Mouse (Mus musculus): Measurements from ENCODE around the gene Exoc3l4. TPM values are rescaled to one million over a fixed set of nuclear protein-coding genes. Genes with fewer than 3 reads are reported as not detected.

The Exoc3l4 gene
- total RNA-seq, 2 experiments from 2014 or later, result 4.5 to 6.3 TPM

GRCm38 (mm10) chr12:111454021-111454420, 37.2 kb downstream of the Exoc3l4 start:
- no peak for TF ChIP-seq CTCF (conservative IDR thresholded peaks at IDR 0.05)
- DNase-seq (ENCODE audit: low spot score in 2 of 2), result no peak
- no peak overlapping the region for H3K27ac ChIP-seq

GRCm38 (mm10) chr12:111454543-111455280, 37.9 kb downstream of the Exoc3l4 start:
- H3K27ac ChIP-seq, result no peak overlapping the region
- no peak for TF ChIP-seq CTCF (conservative IDR thresholded peaks at IDR 0.05)
- H3K4me3 ChIP-seq, result no peak overlapping the region
- DNase-seq (ENCODE audit: low spot score in 2 of 2), result no peak

More at GRCm38 (mm10) chr12:111454021-111454420, 37.2 kb downstream of the Exoc3l4 start:
- no peak overlapping the region for H3K4me3 ChIP-seq

GRCm38 (mm10) chr12:111455311-111455846, 38.6 kb downstream of the Exoc3l4 start:
- DNase-seq (ENCODE audit: low spot score in 2 of 2), result no peak
- no peak overlapping the region for H3K27ac ChIP-seq
- no peak overlapping the region for H3K4me3 ChIP-seq
- TF ChIP-seq CTCF (conservative IDR thresholded peaks at IDR 0.05), result no peak

- no peak for DNase-seq (ENCODE audit: low spot score in 2 of 2)
- Histone ChIP-seq H3K27ac (no peak overlapping the region), H3K4me3 (no peak overlapping the region)
- TF ChIP-seq CTCF (conservative IDR thresholded peaks at IDR 0.05), result no peak
Observed at GRCm38 (mm10) chr12:111455860-111456259, 39.0 kb downstream of the Exoc3l4 start.

DNA sequence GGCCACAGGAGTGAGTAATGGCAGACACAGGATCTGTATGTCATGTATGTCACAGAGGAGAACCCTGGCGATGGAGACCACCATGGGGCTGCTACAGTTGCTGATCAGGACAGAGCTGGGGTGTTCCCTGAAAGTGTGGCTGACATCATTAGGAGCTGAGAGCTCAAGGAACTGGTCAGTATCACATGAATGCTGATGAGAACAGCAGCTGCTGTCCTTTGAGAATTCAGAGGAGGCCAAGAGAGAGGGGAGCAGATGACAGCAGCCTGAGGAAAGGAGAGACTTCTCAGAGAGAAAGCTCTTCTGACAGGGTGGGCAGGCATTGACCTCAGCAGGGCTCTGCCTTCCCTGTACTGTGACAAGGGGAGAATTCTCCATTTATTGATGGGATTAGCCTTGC, 40.9 kb downstream of the Exoc3l4 start:
- H3K4me3 ChIP-seq, result no peak overlapping the region
- H3K27ac ChIP-seq, result no peak overlapping the region
- no peak for TF ChIP-seq CTCF (conservative IDR thresholded peaks at IDR 0.05)
- DNase-seq (ENCODE audit: low spot score in 2 of 2), result no peak

DNA sequence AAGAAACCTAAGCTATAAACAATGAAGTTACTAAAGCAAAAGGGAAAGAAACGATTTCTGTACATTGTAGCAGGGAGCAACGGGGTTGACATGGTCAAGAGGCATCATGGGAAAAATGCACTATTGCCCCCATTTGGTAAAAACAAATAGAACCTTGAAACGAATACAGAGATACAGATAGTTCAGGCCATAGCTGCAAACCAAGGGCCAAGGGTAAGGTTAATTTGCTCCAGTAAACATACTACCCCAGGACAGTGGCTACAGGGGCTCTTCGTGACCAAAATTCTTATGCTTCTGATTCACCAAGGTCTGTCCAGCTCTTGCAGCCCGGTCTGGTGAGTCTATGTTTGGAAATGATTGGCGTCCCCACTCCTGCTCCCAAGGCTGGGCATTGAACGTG, 46.8 kb downstream of the Exoc3l4 start:
- H3K27ac ChIP-seq, result no peak overlapping the region
- no peak overlapping the region for H3K4me3 ChIP-seq
- DNase-seq (ENCODE audit: low spot score in 2 of 2), result no peak
- no peak for TF ChIP-seq CTCF (conservative IDR thresholded peaks at IDR 0.05)

GRCm38 (mm10) chr12:111466369-111466768, 49.6 kb downstream of the Exoc3l4 start:
- DNase-seq (ENCODE audit: low spot score in 2 of 2), result no peak
- TF ChIP-seq CTCF (conservative IDR thresholded peaks at IDR 0.05), result no peak
- no peak overlapping the region for H3K27ac ChIP-seq
- H3K4me3 ChIP-seq, result no peak overlapping the region

DNA sequence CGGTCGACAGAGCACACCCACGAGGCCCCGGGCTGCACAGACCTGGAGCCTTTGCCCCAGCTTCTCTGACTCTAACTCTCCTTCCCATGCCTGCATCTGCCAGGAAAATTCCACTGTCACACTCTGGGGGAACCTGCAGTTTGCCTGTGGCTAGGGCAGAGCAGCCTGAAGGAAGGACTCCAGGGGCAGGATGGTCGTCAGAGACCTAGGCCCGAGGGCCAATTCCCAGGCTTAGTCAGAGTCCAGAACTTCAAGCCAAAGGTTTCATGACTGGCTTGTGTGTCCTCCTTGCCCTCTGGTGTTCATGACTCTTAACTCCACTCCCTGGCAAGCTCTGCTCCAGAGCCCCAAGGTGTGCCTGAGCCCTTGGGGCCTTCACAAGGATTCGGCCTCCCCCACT, 51.4 kb downstream of the Exoc3l4 start:
- no peak for TF ChIP-seq CTCF (conservative IDR thresholded peaks at IDR 0.05)
- H3K4me3 ChIP-seq, result no peak overlapping the region
- H3K27ac ChIP-seq, result no peak overlapping the region
- no peak for DNase-seq (ENCODE audit: low spot score in 2 of 2)

DNA sequence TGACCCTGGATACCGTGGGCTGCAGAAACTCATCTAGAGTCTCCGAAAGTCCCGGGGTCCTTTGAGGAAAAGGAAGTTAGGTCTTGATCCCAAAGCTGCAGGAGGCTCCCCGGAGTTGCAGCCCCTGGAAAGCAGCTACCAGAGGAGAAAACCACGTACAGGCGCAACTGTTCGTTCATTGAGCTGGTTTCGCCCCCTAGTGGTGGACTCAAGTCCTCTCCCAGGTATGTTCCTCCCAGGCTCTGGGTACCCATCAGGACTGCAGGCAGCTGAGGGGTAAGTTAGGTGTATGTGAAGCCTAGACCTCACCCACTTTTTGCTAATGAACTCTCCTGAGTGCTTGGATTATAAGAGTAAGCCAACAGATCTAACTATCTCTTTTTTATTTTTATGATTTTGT, 52.7 kb downstream of the Exoc3l4 start:
- no peak overlapping the region for H3K27ac ChIP-seq
- peak; percentile 60 to 77 for DNase-seq (ENCODE audit: low spot score in 2 of 2)
- H3K4me3 ChIP-seq, result no peak overlapping the region
- peak; percentile 94 for TF ChIP-seq CTCF (conservative IDR thresholded peaks at IDR 0.05)

DNA sequence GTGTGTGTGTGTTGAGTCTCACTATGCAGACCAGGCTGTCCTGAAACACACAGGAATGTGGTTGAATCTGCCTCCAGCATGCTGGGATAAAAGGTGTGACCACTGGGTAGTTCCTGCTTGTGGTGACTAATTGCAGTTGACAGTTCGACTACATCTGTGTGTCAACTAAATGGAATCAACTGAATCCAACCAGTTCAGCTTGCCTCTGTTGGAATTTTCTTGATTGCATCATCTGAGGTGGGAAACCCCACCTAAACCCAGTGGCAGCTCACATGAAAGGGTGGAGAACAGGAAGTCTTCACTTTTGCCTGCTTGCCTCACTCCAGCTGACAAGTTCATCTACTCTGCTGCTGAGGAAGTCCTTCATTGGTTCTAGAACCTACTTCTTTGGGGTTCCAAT, 54.3 kb downstream of the Exoc3l4 start:
- Histone ChIP-seq H3K27ac (no peak overlapping the region), H3K4me3 (no peak overlapping the region)
- TF ChIP-seq CTCF (conservative IDR thresholded peaks at IDR 0.05), result no peak
- no peak for DNase-seq (ENCODE audit: low spot score in 2 of 2)

DNA sequence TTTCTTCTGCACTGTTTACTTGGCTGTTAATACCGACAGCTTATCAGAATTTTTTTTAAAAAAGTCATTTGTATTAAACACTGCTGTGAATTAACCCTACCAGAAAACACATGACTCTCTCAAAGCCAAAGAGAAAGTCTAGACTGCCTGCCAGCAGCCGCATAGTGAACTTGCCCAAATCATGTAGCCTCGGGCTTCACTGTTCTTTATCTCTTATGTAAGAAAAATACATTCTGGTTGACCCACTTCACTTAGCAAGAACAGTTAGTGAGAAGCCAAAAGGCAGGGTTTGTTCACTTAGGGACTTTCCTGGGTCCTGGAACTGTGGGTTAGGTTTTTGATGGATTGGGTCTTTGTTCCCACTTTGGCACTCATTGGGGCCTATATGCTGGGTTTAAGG, 54.9 kb downstream of the Exoc3l4 start:
- Histone ChIP-seq H3K4me3 (no peak overlapping the region), H3K27ac (no peak overlapping the region)
- no peak for DNase-seq (ENCODE audit: low spot score in 2 of 2)
- no peak for TF ChIP-seq CTCF (conservative IDR thresholded peaks at IDR 0.05)

DNA sequence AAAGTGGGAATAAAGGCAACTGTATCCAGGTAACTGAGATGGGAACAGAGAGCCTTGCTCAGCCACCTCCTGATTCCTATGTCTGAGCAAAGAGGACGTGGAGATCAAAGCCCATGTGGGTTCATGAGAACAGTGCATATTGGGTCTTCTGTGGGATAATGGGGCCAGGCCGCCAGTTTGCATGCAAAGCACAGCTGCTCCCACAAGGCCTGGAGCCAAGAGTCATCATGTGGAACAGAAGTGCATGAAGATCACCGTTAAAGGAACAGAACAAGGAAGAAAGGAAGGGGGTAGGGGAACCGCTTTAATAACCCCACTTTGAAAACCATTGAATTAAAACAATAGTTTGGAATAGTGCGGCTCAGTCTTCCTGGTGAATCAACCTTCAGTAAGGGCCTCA, 56.1 kb downstream of the Exoc3l4 start:
- Histone ChIP-seq H3K4me3 (no peak overlapping the region), H3K27ac (peak overlapping the region; percentile 15; the same call in 1 of the 2 replicates)
- no peak for TF ChIP-seq CTCF (conservative IDR thresholded peaks at IDR 0.05)
- DNase-seq (ENCODE audit: low spot score in 2 of 2), result peak in 1 of 2 experiments; percentile 34

DNA sequence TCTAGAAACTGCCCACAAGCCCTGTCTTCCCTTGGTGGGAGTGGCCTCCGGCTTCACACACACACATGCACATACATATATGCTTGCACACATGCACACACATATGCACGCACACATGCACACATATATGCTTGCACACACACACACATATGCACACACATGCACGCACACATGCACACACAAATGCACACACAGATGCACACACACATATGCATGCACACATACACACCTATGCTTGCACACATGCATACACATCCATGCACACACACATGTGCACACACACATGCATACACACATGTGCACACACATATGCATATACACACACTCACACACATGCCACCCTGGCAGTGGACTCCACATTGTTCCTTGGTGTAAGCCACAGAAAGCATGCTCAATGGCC, 57.6 kb downstream of the Exoc3l4 start:
- no peak for DNase-seq (ENCODE audit: low spot score in 2 of 2)
- no peak overlapping the region for H3K4me3 ChIP-seq
- no peak for TF ChIP-seq CTCF (conservative IDR thresholded peaks at IDR 0.05)
- no peak overlapping the region; the same call in 1 of the 2 replicates for H3K27ac ChIP-seq
